Mouse (Mus musculus): ENCODE measurements around the gene Uckl1. TPM values are rescaled to one million over a fixed set of nuclear protein-coding genes. Genes with fewer than 3 reads are reported as not detected.

Gene Uckl1
- polyA plus RNA-seq, 1 experiment: 327 TPM

GRCm38 (mm10) chr2:181581016-181581401 lies 3.7 kb downstream of the Uckl1 start:
- H3K36me3 ChIP-seq (ENCODE audit: control insufficient read depth, insufficient read depth, low read length): peaks cover 3% of the 10 kb centered on the region; the same call in 1 of the 2 replicates
- peak; percentile 80; the same call in 1 of the 2 replicates for TF ChIP-seq CTCF (IDR thresholded peaks at IDR 0.05; ENCODE audit: borderline replicate concordance, control insufficient read depth, extremely low read depth, insufficient read depth, low read length, poor library complexity)
- peak; percentile 56 for TF ChIP-seq POLR2A (IDR thresholded peaks at IDR 0.05; ENCODE audit: control insufficient read depth, extremely low read depth, insufficient read depth, low read length, poor library complexity)
- H3K27me3 ChIP-seq (ENCODE audit: control insufficient read depth, insufficient read depth, low read length): no peaks in the 10 kb centered on the region
- peak overlapping the region; percentile 95 for H3K4me3 ChIP-seq (ENCODE audit: control insufficient read depth, insufficient read depth, low read length)
- peaks cover 12% of the 10 kb centered on the region for H3K4me1 ChIP-seq (replicated peaks; ENCODE audit: control insufficient read depth, insufficient read depth, low read length)
- peak; percentile 82 for DNase-seq
- WGBS: under 1% methylated on average over 11 of the region's 11 CpGs
- peak overlapping the region; percentile 85 for H3K27ac ChIP-seq (ENCODE audit: control insufficient read depth, insufficient read depth, low read length)

GRCm38 (mm10) chr2:181580131-181580772 lies 4.4 kb downstream of the Uckl1 start:
- no peaks in the 10 kb centered on the region; the same call in 1 of the 2 replicates for H3K36me3 ChIP-seq (ENCODE audit: control insufficient read depth, insufficient read depth, low read length)
- no peak for TF ChIP-seq CTCF (IDR thresholded peaks at IDR 0.05; ENCODE audit: borderline replicate concordance, control insufficient read depth, extremely low read depth, insufficient read depth, low read length, poor library complexity)
- TF ChIP-seq POLR2A (IDR thresholded peaks at IDR 0.05; ENCODE audit: control insufficient read depth, extremely low read depth, insufficient read depth, low read length, poor library complexity): no peak
- no peak for DNase-seq
- peak overlapping the region; percentile 95 for H3K4me3 ChIP-seq (ENCODE audit: control insufficient read depth, insufficient read depth, low read length)
- peak overlapping the region; percentile 56; the same call in 1 of the 2 replicates for H3K27ac ChIP-seq (ENCODE audit: control insufficient read depth, insufficient read depth, low read length)
- 85% methylated on average over 5 of the region's 5 CpGs for WGBS
- peaks cover 12% of the 10 kb centered on the region for H3K4me1 ChIP-seq (replicated peaks; ENCODE audit: control insufficient read depth, insufficient read depth, low read length)
- H3K27me3 ChIP-seq (ENCODE audit: control insufficient read depth, insufficient read depth, low read length): no peaks in the 10 kb centered on the region

- H3K4me1 ChIP-seq (replicated peaks; ENCODE audit: control insufficient read depth, insufficient read depth, low read length): peaks cover 12% of the 10 kb centered on the region
- 92% methylated on average over 1 of the region's 1 CpGs for WGBS
- no peak for DNase-seq
- H3K36me3 ChIP-seq (ENCODE audit: control insufficient read depth, insufficient read depth, low read length): no peaks in the 10 kb centered on the region
- TF ChIP-seq POLR2A (IDR thresholded peaks at IDR 0.05; ENCODE audit: control insufficient read depth, extremely low read depth, insufficient read depth, low read length, poor library complexity) (no peak), CTCF (IDR thresholded peaks at IDR 0.05; ENCODE audit: borderline replicate concordance, control insufficient read depth, extremely low read depth, insufficient read depth, low read length, poor library complexity) (no peak)
- H3K27ac ChIP-seq (ENCODE audit: control insufficient read depth, insufficient read depth, low read length): no peak overlapping the region
- no peak overlapping the region for H3K4me3 ChIP-seq (ENCODE audit: control insufficient read depth, insufficient read depth, low read length)
- H3K27me3 ChIP-seq (ENCODE audit: control insufficient read depth, insufficient read depth, low read length): no peaks in the 10 kb centered on the region
Observed at GRCm38 (mm10) chr2:181579681-181580080, 5.0 kb downstream of the Uckl1 start.

GRCm38 (mm10) chr2:181578790-181579618 lies 5.7 kb downstream of the Uckl1 start:
- Histone ChIP-seq H3K27ac (ENCODE audit: control insufficient read depth, insufficient read depth, low read length) (no peak overlapping the region), H3K36me3 (ENCODE audit: control insufficient read depth, insufficient read depth, low read length) (no peaks in the 10 kb centered on the region), H3K4me3 (ENCODE audit: control insufficient read depth, insufficient read depth, low read length) (no peak overlapping the region), H3K4me1 (replicated peaks; ENCODE audit: control insufficient read depth, insufficient read depth, low read length) (peaks cover 12% of the 10 kb centered on the region), H3K27me3 (ENCODE audit: control insufficient read depth, insufficient read depth, low read length) (no peaks in the 10 kb centered on the region)
- DNase-seq: no peak
- TF ChIP-seq CTCF (IDR thresholded peaks at IDR 0.05; ENCODE audit: borderline replicate concordance, control insufficient read depth, extremely low read depth, insufficient read depth, low read length, poor library complexity) (no peak), POLR2A (IDR thresholded peaks at IDR 0.05; ENCODE audit: control insufficient read depth, extremely low read depth, insufficient read depth, low read length, poor library complexity) (no peak)
- 94% methylated on average over 5 of the region's 5 CpGs for WGBS

GRCm38 (mm10) chr2:181577981-181578581 lies 6.6 kb downstream of the Uckl1 start:
- TF ChIP-seq CTCF (IDR thresholded peaks at IDR 0.05; ENCODE audit: borderline replicate concordance, control insufficient read depth, extremely low read depth, insufficient read depth, low read length, poor library complexity) (no peak), POLR2A (IDR thresholded peaks at IDR 0.05; ENCODE audit: control insufficient read depth, extremely low read depth, insufficient read depth, low read length, poor library complexity) (no peak)
- Histone ChIP-seq H3K27me3 (ENCODE audit: control insufficient read depth, insufficient read depth, low read length) (no peaks in the 10 kb centered on the region), H3K27ac (ENCODE audit: control insufficient read depth, insufficient read depth, low read length) (no peak overlapping the region), H3K36me3 (ENCODE audit: control insufficient read depth, insufficient read depth, low read length) (no peaks in the 10 kb centered on the region), H3K4me3 (ENCODE audit: control insufficient read depth, insufficient read depth, low read length) (no peak overlapping the region), H3K4me1 (replicated peaks; ENCODE audit: control insufficient read depth, insufficient read depth, low read length) (peaks cover 12% of the 10 kb centered on the region)
- 53% methylated on average over 7 of the region's 7 CpGs for WGBS
- no peak for DNase-seq

GRCm38 (mm10) chr2:181577126-181577525 lies 7.6 kb downstream of the Uckl1 start:
- no peaks in the 10 kb centered on the region for H3K27me3 ChIP-seq (ENCODE audit: control insufficient read depth, insufficient read depth, low read length)
- H3K36me3 ChIP-seq (ENCODE audit: control insufficient read depth, insufficient read depth, low read length): no peaks in the 10 kb centered on the region
- H3K4me3 ChIP-seq (ENCODE audit: control insufficient read depth, insufficient read depth, low read length): no peak overlapping the region
- 94% methylated on average over 2 of the region's 2 CpGs for WGBS
- no peak for DNase-seq
- H3K4me1 ChIP-seq (replicated peaks; ENCODE audit: control insufficient read depth, insufficient read depth, low read length): peaks cover 9% of the 10 kb centered on the region
- TF ChIP-seq CTCF (IDR thresholded peaks at IDR 0.05; ENCODE audit: borderline replicate concordance, control insufficient read depth, extremely low read depth, insufficient read depth, low read length, poor library complexity) (no peak), POLR2A (IDR thresholded peaks at IDR 0.05; ENCODE audit: control insufficient read depth, extremely low read depth, insufficient read depth, low read length, poor library complexity) (no peak)
- H3K27ac ChIP-seq (ENCODE audit: control insufficient read depth, insufficient read depth, low read length): no peak overlapping the region
